Mouse (Mus musculus): ENCODE results near the gene Trp73. TPM values are rescaled to one million over a fixed set of nuclear protein-coding genes. Genes with fewer than 3 reads are reported as not detected.

Gene Trp73
- polyA plus RNA-seq, 2 experiments from 2014 or later = not detected

DNA sequence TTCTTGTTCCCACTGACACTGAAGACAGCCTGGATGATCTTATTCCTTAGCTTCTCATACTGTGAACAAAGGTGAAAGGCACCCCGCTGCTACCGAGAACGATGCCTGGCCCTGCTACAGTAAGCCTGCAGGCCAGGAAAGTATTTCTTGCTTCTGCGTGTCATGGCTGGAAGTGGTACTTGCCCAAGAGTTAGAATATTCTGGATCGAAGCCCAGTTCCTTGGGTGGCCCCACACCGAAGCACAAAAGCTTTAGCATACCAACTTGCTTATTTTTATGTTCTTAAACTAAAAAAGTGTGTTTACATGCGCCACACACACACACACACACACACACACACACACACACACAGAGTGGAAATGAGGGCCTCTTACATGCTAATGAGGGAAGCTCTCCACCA lies 111.9 kb downstream of the Trp73 start:
- ATAC-seq = no peak

DNA sequence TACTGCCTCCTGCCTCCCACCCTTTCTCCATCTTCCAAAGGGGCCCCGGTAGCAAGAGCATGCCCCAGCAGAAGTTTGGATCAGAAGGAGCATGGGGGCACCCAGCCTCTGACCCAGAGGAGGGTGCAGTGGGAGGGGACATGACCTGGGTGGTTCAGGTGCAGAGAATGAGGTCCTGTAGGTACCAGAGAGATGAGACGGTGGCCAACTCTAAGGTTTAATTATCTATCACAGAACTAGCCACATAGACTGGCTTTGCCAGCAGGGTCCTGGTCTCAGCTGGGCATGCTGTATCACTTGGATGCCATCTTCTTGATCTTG lies 113.6 kb downstream of the Trp73 start:
- no peak for ATAC-seq

DNA sequence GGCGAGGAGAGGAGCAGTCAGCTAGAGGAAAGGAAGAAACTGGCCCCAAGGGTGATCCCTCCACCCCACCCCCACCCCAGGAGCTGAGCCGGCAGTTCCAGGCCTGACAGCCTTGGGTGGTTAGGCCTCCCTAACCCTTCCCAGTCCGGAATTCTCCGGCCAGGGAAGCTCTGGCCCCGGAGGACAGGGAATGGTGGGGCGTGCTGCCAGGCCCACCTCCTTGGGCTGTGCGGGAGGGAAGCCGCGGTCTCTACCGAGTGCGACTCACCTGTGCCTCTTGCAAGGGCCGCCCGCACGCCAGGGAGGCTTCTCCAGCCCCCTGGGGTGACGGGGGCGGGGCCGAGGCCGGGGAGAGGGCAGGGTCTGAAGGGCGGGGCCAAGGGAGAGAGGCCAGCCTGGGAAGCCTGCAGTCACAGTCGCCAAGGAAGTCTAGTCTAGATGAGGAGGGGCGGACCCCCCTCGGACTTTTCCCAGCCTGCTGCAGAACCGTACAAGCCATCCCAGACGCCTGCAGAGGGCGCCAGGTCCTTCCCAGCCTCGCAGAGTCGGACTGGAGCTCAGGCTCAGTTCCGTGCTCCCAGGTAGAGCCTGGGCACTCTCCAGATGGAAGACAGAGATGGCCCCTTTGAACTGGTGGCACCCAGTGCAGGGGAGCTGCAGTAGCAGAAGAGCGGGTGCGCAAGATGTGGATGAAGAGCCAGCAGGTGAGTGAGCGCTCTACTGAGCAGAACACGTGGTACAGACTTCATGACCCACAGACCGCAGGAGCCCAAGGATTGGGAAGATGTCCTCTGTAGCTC lies 114.2 kb downstream of the Trp73 start, which contains the start of gene Smim1:
Gene Smim1 (minus strand): TSS at position 590 of the 800 bp plus-strand sequence.
- ATAC-seq = no peak

DNA sequence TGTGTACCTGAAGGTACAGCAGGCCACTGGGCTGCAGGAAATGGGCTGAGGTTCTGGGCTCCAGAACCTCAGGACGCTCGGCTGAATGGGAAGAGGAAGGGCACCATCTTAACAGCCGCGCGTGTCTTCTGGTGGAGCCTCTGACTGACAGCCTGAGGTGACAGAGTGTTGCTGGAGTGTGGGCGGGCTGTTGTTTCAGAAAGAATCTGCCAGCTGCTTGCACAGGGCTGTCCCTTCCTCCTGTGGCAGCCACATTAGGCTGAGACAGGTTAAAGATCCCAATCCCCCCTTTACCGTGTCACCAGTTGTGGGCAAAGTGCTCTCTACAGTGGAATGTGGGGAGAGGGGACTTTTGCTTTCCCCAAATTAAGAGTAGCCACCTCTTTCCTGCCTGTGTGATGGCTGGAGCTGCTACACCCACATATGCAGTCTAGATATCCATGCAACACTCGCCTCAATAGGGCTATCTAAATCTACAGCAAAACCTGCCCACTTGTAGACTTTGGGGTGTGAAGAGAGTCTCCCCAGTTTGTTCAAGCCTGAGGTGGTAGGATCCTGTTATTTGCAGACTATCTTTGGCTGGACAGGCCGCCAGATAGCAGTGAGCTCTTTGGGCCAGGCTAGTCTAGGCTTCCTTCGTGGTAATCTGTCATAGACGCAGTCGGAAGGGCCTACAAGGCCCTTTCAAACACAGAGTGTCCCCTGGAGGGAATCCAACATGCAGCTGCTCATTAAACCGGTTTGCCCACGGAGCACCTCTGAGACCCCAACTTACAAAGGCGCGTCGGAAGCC lies 115.1 kb downstream of the Trp73 start:
- no peak for ATAC-seq

DNA sequence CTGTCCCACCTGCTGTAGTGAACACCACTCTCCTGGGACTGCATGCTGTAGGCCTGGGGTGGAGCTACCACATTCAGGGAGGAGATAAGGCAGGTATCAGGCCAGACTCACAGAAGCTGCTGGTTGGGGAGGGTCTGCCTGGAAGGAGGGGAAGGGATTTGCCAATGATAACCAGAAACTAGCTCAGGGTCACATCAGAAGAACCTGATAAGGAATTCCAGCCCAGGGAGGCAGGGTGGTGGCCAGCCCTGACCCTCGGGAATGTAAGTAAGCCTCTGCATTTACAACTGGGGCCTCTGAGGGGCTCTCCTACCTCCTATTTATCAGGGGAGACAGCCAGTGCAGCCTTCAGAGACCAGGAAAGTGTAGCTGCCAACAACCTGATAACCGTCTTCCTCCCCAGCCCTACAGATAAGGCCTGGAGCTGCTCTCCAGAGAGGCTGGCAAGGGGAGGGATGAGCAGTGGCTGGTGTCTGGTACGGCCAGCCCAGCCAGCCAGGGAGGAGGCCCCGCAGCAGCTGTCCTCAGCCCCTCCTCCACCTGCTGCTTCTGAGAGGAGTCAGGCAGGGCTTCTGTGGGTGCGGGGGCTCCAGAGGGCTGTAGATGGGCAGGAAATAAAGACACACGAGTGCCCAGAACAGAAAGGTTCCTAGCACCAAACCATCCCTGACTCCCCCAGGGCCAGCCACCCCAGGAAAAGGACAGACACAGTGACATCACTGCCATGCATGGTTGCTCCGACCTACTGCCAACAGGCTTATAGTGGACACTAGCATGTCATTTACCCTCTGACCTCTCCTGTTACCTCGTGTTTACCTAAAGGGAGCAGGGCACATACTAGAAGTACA lies 116.0 kb downstream of the Trp73 start:
- ATAC-seq = no peak

DNA sequence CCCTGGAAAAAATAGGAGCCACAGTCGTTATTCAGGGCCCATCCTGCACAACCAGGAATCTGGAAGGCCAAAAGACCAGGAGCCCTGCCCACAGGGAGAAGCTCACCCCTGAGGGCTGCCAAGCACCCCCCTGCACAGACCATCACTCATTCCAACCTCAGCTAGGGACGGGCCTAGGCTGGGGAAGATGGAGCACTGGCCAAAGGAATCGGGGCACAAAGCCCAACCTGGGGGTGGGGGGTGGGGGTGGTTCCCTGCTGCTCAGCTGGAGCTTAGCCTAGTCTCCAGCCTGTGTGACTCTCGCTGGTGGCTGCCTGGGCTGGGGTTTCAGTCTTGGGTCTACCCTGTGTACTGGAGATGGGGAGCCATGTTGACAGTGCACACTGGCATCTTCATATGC lies 117.2 kb downstream of the Trp73 start:
- no peak for ATAC-seq

DNA sequence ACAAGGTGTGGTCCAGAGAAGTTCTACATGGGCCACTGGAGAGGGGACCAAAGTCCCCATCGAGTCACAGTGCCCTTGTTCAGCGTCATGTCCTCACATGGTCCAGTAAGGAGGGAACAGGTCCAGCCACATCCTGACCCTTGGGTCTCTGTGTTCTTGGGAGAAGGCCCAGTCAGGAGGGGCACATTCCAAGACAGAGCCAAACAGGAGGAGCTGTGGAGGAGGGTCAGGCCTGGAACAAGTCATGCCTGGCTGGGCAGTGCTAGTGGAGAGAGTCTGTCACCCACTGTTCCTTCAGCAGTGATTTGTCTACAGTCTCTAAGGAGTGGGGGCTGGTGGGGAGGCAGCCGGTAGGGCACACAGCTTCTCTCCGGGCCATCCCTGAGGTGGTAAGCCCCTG lies 117.6 kb downstream of the Trp73 start:
- ATAC-seq = no peak

DNA sequence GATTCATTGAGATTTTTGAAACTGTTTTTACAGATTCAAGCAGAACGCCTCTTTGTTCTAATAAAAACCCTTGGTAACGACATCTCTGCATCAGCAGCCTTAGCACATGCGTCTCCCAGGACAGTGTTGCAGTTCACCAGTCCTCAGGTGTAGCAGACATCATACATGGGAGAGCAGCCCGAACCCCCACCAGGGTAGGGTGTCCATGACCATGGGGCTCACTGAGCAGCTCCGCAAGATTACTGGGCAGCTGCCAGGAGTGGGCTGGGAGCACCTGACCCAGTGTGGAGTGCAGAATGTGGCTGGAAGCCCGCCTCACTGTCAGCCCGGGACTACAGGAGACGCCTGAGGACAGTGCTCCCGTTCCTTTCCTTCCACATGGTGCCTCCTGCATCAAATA lies 118.6 kb downstream of the Trp73 start:
- no peak for ATAC-seq

DNA sequence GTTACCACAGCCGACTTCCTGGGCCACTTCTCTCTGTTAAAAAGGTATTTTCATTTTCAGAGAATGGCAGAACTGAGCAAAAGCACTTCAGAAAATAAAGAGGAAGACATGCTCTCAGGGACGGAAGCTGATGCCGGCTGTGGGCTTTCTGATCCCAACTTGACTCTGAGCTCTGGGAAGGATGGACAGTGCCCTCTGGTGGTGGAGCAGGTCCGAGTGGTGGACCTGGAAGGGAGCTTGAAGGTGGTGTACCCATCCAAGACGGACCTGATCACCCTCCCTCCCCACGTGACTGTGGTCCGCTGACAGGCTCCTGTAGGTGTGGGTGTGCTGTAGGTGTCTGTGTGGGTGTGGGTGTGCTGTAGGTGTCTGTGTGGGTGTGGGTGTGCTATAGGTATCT lies 120.4 kb downstream of the Trp73 start:
- ATAC-seq = no peak

DNA sequence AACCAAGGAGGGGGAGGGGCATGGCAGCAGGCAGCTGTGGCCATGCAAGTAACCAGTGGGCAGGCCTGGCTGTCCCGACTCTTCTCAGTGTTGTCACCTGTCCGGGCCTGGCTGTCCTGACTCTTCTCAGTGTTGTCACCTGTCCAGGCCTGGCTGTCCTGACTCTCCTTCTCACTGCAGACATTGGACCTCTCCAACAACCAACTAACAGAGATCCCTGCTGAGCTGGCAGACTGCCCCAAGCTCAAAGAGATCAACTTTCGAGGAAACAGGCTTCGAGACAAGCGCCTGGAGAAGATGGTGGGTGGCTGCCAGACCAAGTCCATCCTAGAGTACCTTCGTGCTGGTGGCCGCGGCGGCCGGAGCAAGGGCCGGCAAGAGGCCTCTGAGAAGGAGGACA lies 124.5 kb downstream of the Trp73 start:
- no peak for ATAC-seq

DNA sequence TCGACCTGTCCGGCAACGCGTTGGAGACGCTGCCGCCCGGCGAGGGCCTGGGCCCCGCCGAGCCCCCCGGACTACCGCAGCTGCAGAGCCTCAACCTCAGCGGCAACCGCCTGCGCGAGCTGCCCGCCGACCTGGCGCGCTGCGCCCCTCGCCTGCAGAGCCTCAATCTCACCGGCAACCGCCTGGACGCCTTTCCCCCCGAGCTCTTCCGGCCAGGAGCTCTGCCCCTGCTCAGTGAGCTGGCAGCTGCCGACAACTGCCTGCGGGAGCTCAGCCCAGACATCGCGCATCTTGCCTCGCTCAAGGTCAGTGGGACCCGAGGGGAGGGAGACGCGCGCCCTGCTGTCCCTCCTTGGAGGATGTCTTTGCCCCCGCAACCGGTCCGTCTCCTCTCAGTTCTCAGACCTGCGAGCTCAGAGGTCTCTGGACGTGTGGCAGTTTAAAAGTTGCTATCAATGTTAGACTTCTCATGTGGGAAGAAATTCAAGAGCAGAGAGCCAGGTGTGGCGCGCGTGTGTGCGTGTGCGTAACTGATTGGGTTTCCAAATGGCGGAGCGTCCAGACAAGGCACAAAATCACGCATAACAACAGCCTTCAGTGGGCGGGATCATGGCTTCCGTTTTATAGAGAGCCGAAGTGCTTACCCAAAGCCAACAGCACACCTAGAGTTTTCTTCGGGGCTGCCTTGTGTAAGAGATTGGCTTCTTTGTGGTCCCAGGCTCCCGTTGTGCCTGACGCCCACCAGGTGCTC lies 127.7 kb downstream of the Trp73 start:
- ATAC-seq = peak; percentile 40

DNA sequence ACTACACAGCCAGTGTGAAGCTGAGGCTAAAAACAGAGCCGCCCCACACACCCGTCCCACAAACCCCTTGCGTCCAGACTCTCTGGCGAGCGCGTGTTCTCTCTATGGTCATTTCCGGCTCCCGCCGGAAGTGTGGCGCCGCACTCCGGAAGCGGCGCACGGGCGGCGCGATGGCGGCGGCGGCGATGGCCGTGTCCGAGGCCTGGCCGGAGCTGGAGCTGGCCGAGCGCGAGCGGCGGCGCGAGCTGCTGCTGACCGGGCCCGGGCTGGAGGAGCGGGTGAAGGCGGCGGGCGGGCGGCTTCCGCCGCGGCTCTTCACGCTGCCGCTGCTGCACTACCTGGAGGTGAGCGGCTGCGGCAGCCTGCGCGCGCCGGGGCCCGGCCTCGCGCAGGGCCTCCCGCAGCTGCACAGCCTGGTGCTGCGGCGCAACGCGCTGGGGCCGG lies 128.3 kb downstream of the Trp73 start, which contains the start of gene Lrrc47:
Gene Lrrc47 (plus strand): TSS at position 86 of the 444 bp plus-strand sequence.
- peak; percentile 91 for ATAC-seq

DNA sequence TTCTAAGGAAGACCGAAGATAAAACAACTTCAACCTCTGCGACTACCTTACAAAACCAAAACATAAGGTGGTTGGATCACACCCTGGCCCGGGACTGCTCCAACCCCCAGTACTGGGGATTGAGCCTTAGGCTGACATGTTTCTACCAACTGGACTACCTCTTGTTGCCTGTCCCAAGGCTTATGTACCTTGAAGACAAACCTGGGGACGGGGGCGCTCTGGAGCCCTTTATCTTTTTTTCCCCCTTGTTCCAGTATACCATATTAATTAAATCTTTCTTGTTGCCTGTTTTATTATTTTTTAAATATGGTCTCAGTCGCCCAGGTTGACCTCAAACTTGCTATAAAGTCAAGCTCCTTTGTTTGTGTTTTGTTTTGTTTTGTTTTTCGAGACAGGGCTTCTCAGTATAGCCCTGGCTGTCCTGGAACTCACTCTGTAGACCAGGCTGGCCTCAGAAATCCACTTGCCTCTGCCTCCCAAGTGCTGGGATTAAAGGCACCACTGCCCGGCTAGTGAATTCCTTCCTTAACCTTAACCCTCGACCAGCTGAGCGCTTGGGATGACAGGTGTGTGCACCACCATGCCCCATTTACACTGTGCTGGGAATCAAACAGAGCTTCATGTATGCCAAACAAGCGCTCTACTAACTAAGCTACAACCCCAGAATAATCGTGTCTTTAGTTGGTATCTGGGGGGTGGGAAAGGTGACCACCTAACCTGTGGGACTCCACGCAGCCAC lies 128.9 kb downstream of the Trp73 start:
- ATAC-seq = peak; percentile 63

DNA sequence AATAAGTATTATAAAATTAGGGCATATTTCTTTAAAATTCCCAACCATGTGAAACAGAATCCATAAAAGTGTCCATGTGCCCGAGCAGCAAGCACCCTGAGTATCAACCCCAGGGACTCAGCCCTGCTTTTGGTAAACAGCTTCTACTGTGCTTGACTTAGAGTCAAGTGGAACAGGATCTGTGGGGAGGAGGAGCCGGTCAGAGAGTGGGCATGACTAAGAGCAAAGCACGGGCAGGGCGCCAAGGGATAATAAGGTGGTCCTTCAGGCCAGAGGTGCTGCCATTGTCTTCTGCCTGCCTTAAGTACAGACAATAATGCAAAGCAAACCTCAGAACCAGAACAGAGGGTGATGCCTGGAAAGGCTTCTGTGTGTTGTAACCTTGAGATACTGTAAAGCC lies 132.2 kb downstream of the Trp73 start:
- ATAC-seq = no peak

DNA sequence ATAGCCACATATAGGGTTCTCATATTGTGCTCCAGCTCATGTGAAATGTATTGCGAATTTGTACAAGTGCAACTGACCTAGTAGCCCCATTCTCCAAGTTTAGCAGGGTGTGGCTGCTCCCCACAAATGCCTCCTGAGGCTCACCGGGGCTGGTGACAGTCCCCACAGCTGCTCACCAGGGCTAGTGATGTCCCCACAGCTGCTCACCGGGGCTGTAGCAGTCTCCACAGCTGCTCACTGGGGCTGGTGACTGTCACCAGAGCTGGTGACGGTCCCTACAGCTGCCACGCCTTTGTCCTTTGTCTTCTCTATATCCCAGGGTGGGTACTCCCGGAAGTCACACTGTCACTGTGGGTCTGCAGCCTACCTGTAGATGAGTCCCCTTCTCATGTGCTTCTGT lies 133.7 kb downstream of the Trp73 start:
- no peak for ATAC-seq

Other genes starting within 250 kb of the Trp73 start
- gene A430005L14Rik, start 183.0 kb downstream of the Trp73 start, polyA plus RNA-seq (2017; shearing (Covaris generic)) = 100 to 1,000 TPM; 103 to 106 TPM
- 10 to 100 TPM; 14.8 to 23.5 TPM for gene Dffb, start 165.1 kb downstream of the Trp73 start, polyA plus RNA-seq (2017; shearing (Covaris generic))
- gene Cep104, start 165.0 kb downstream of the Trp73 start, polyA plus RNA-seq (2017; shearing (Covaris generic)) = 1 to 10 TPM; 2.7 to 3.1 TPM
- gene Lrrc47, start 128.5 kb downstream of the Trp73 start, polyA plus RNA-seq (2017; shearing (Covaris generic)) = 1 to 10 TPM; 4.6 to 7.3 TPM
- gene Smim1, start 114.0 kb downstream of the Trp73 start, polyA plus RNA-seq (2017; shearing (Covaris generic)) = under 1 TPM; 0.12 to 0.65 TPM
- not detected for gene Ccdc27, start 97.5 kb downstream of the Trp73 start, polyA plus RNA-seq (2017; shearing (Covaris generic))
- 10 to 100 TPM; 27.0 to 28.9 TPM for gene Wrap73, start 2.2 kb upstream of the Trp73 start, polyA plus RNA-seq (2017; shearing (Covaris generic))
- gene Tprgl, start 20.5 kb upstream of the Trp73 start, polyA plus RNA-seq (2017; shearing (Covaris generic)) = 10 to 100 TPM; 11.4 to 28.4 TPM
- not detected for gene Megf6, start 30.5 kb upstream of the Trp73 start, polyA plus RNA-seq (2017; shearing (Covaris generic))
- under 1 TPM in 1 of 2 experiments, not detected in 1; 0.39 TPM for gene Arhgef16, start 161.5 kb upstream of the Trp73 start, polyA plus RNA-seq (2017; shearing (Covaris generic))
- gene B230104I21Rik, start 195.9 kb upstream of the Trp73 start, polyA plus RNA-seq (2017; shearing (Covaris generic)) = not detected

All from CD4-positive, CD25-positive, alpha-beta regulatory T cell, adult 4 months (primary cell).